Mouse (Mus musculus): ENCODE measurements at regions not wholly inside any gene's neighbourhood (a gene's known extent, or its start where the extent isn't known, plus 50 kb on each side); places are given as distances from the start of the nearest gene placed in this dataset.

DNA sequence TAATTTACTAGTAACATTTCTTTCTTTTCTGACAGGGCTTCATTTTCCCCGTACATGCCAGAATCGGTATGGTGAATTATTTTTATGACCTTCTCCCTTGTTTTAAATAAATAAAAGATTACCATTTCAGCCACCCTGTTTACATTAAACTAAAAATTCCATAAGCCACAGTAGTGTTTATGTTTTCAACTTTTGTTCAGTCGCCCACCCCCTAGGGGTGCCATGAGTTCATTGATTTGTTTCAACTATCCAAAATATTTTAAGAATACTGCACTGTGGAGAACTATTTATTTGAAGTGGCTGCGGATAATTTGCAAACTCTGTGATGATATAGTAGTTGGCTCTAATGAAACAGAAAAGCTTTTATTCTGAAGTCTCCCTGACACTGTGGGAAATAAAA, 132.9 kb downstream of the Tfec start:
- no peak for TF ChIP-seq CTCF (conservative IDR thresholded peaks at IDR 0.05; ENCODE audit: low read length)
- no peak for TF ChIP-seq POU5F1 (IDR thresholded peaks at IDR 0.05; ENCODE audit: borderline replicate concordance, low read length)
- TF ChIP-seq NANOG (IDR thresholded peaks at IDR 0.05; ENCODE audit: borderline replicate concordance, low read length), result no peak
